Mouse (Mus musculus) limb, embryonic 10.5 days (tissue): ENCODE measurements around the gene Wwc2. TPM values are rescaled to one million over a fixed set of nuclear protein-coding genes. Genes with fewer than 3 reads are reported as not detected.

Experiments
- DNase-seq: peaks from one replicate; pipeline ENCODE4 v3.0.0-alpha.2; 2017; ENCODE audit warnings: low spot score
- H3K27ac ChIP-seq: fragments of 300-500 bp; sonication (generic); 2 replicates; pipeline ENCODE4 v1.5.1; 2016; ENCODE audit warnings: mild to moderate bottlenecking
- H3K27me3 ChIP-seq: fragments of 300-500 bp; sonication (generic); 2 replicates; pipeline ENCODE4 v1.6.1; 2016; ENCODE audit warnings: low read depth, mild to moderate bottlenecking; ENCODE audit not compliant: poor library complexity, severe bottlenecking
- H3K36me3 ChIP-seq: fragments of 300-500 bp; sonication (generic); 2 replicates; pipeline ENCODE4 v1.6.1; 2016; ENCODE audit warnings: mild to moderate bottlenecking, moderate library complexity
- H3K4me1 ChIP-seq: fragments of 300-500 bp; sonication (generic); 2 replicates; pipeline ENCODE4 v1.6.1; 2016
- H3K4me3 ChIP-seq: fragments of 300-500 bp; sonication (generic); 2 replicates; pipeline ENCODE4 v1.5.1; 2016; ENCODE audit warnings: mild to moderate bottlenecking, moderate library complexity
- H3K9me3 ChIP-seq: fragments of 300-500 bp; sonication (generic); replicated peaks from 2 replicates; pipeline ENCODE4 v1.6.1; 2016; ENCODE audit warnings: mild to moderate bottlenecking
- WGBS: fragments of 180-500 bp; shearing (Covaris S2); methylation state at CpG from one replicate; pipeline ENCODE4 v1.1.7; 2016; 5-methylcytosine and 5-hydroxymethylcytosine counted together
- polyA plus RNA-seq: library from polyadenylated mRNA; unstranded; fragments of >200 nt; fragmentation: Nextera tagmentation; extraction: Ambion mirVana; gene quantifications from 2 replicates; pipeline ENCODE4 v1.2.1, GENCODE M21; 2016

Gene Wwc2
- polyA plus RNA-seq, 1 experiment from 2014 or later, result 11.7 TPM

DNA sequence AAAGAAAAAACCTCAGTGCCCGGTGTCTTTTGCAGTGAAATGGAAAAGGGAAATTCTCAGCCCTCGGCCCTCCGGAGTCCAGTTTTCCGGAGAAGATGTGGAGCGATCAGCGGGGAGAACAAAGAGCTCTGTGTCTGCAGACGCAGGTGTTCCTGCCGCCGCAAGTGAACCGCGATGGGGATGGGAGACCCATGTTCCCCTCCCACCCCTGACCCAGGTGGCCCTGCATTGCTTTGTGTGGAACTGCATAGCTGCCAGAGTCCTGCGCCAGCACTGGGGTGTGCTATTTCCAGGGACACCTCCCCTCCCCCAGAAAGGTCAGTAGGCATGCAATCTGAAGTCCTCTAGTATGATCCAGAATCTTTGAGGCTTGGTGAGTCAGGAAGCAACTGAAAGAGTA lies 179.5 kb downstream of the Wwc2 start:
- Histone ChIP-seq H3K9me3 (no peaks in the 10 kb centered on the region), H3K36me3 (no peaks in the 10 kb centered on the region), H3K4me1 (peaks cover 9% of the 10 kb centered on the region), H3K27ac (peak overlapping the region; percentile 1; the same call in 1 of the 2 replicates), H3K4me3 (no peak overlapping the region), H3K27me3 (no peaks in the 10 kb centered on the region)
- 87% methylated on average over 12 of the region's 12 CpGs for WGBS
- DNase-seq, result no peak

DNA sequence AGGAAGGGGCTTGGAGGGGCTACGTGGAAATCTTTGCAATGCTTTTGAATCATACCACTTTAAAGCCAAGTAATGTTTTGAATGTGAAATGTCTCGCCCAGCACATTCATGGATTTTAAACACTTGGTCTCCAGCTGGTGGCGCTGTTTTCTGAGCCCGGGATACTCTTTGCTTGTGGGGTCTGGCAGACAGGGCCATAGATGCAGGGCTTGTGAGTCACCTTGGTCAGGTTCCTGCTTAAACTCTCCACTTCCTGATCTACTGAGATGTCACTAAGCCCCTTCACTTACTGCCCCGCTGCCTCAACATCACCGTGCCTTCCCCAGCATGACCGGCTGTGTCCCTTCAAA lies 180.1 kb downstream of the Wwc2 start:
- WGBS, result 80% methylated on average over 7 of the region's 7 CpGs

DNA sequence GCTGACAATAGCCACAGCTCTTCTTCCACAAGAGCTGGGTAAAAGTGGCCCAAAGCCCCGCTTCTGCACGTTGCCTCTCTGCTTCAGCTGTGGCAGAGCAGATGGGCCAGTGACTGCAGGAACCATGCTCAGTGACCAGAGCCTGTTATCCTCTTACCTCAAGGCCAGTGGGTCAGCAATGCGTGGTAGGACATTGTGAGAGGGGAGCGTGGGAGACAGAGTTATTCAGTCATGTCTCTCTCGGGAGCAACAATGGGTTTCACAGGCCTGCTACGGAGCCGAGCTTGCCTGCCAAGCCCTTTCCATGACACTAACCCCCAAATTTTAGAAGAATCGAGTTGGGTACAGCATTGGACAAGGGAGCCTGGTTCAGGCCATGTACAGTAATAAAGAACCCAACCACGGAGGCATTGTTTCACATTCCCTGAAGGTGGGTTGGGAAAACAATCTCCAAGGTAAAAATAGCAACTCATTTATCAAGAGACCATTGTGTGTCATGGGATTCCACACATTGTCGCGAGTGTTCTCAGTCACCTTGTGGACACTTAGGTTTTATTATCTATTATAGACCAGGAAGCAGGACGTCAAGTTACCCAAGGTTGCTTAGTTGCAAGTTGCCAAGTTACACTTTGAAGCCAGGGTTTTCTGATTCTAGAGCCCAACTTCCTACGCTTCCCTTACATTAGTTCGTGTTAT lies 180.6 kb downstream of the Wwc2 start:
- no peak overlapping the region for H3K27ac ChIP-seq
- 86% methylated on average over 14 of the region's 14 CpGs for WGBS
- H3K4me1 ChIP-seq, result peaks cover 9% of the 10 kb centered on the region
- no peak for DNase-seq
- H3K4me3 ChIP-seq, result no peak overlapping the region
- H3K36me3 ChIP-seq, result no peaks in the 10 kb centered on the region
- no peaks in the 10 kb centered on the region for H3K27me3 ChIP-seq
- H3K9me3 ChIP-seq, result no peaks in the 10 kb centered on the region

More for the DNA sequence above, 180.1 kb downstream of the Wwc2 start:
- Histone ChIP-seq H3K4me3 (no peak overlapping the region), H3K27ac (peak overlapping the region; percentile 1; the same call in 1 of the 2 replicates), H3K9me3 (no peaks in the 10 kb centered on the region), H3K4me1 (peaks cover 9% of the 10 kb centered on the region), H3K36me3 (no peaks in the 10 kb centered on the region), H3K27me3 (no peaks in the 10 kb centered on the region)
- no peak for DNase-seq

- Histone ChIP-seq H3K27ac (no peak overlapping the region), H3K4me1 (peaks cover 9% of the 10 kb centered on the region), H3K4me3 (no peak overlapping the region), H3K9me3 (no peaks in the 10 kb centered on the region), H3K27me3 (no peaks in the 10 kb centered on the region), H3K36me3 (no peaks in the 10 kb centered on the region)
- WGBS, result 91% methylated on average over 1 of the region's 1 CpGs
- no peak for DNase-seq
Measured at GRCm38 (mm10) chr8:47804262-47804661, 186.5 kb downstream of the Wwc2 start.

- Histone ChIP-seq H3K4me3 (no peak overlapping the region), H3K9me3 (no peaks in the 10 kb centered on the region), H3K27me3 (no peaks in the 10 kb centered on the region), H3K36me3 (no peaks in the 10 kb centered on the region), H3K4me1 (peaks cover 9% of the 10 kb centered on the region), H3K27ac (no peak overlapping the region)
- no peak for DNase-seq
- 87% methylated on average over 2 of the region's 2 CpGs for WGBS
Measured at GRCm38 (mm10) chr8:47802349-47802748, 188.4 kb downstream of the Wwc2 start.

GRCm38 (mm10) chr8:47799438-47799837 lies 191.3 kb downstream of the Wwc2 start:
- no peaks in the 10 kb centered on the region for H3K9me3 ChIP-seq
- H3K4me1 ChIP-seq, result no peaks in the 10 kb centered on the region
- no peaks in the 10 kb centered on the region for H3K36me3 ChIP-seq
- 90% methylated on average over 6 of the region's 6 CpGs for WGBS
- no peak overlapping the region for H3K27ac ChIP-seq
- no peaks in the 10 kb centered on the region for H3K27me3 ChIP-seq
- H3K4me3 ChIP-seq, result no peak overlapping the region
- DNase-seq, result no peak

DNA sequence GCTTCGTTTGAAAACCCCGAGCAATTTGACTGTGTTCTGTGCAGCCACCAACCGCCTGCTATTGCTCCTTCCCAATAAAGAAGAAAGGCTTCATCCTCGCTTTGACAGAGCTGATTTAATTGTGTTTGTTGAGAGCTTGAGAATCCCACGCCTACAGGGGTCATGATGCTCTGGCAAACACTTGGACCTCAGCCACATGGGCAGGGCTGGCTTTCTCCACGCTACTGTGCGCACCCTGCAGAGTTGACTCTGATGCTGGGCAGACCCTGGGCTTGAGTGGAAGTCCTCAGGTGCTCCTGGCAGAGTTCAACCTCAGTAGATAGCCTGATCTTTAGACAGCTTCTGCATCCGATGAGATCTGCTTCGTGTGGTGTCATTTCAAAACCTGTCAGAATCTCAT lies 198.7 kb downstream of the Wwc2 start:
- Histone ChIP-seq H3K36me3 (no peaks in the 10 kb centered on the region), H3K27ac (no peak overlapping the region), H3K4me3 (no peak overlapping the region), H3K9me3 (no peaks in the 10 kb centered on the region), H3K27me3 (no peaks in the 10 kb centered on the region), H3K4me1 (peaks cover 16% of the 10 kb centered on the region)
- 75% methylated on average over 9 of the region's 9 CpGs for WGBS
- DNase-seq, result no peak

GRCm38 (mm10) chr8:47787705-47788104 lies 203.0 kb downstream of the Wwc2 start:
- no peak overlapping the region for H3K4me3 ChIP-seq
- peaks cover 16% of the 10 kb centered on the region for H3K4me1 ChIP-seq
- WGBS, result 59% methylated on average over 10 of the region's 10 CpGs
- H3K36me3 ChIP-seq, result no peaks in the 10 kb centered on the region
- H3K27me3 ChIP-seq, result no peaks in the 10 kb centered on the region
- H3K27ac ChIP-seq, result peak overlapping the region; percentile 61
- DNase-seq, result no peak
- no peaks in the 10 kb centered on the region for H3K9me3 ChIP-seq

- DNase-seq, result no peak
- H3K9me3 ChIP-seq, result no peaks in the 10 kb centered on the region
- WGBS, result 94% methylated on average over 15 of the region's 15 CpGs
- H3K27ac ChIP-seq, result no peak overlapping the region
- no peaks in the 10 kb centered on the region for H3K27me3 ChIP-seq
- H3K4me3 ChIP-seq, result no peak overlapping the region
- H3K36me3 ChIP-seq, result no peaks in the 10 kb centered on the region
- H3K4me1 ChIP-seq, result peaks cover 12% of the 10 kb centered on the region
Measured at GRCm38 (mm10) chr8:47786323-47786722, 204.4 kb downstream of the Wwc2 start.

GRCm38 (mm10) chr8:47784436-47784835 lies 206.3 kb downstream of the Wwc2 start:
- DNase-seq, result no peak
- 78% methylated on average over 7 of the region's 7 CpGs for WGBS
- Histone ChIP-seq H3K9me3 (no peaks in the 10 kb centered on the region), H3K36me3 (no peaks in the 10 kb centered on the region), H3K27me3 (no peaks in the 10 kb centered on the region), H3K27ac (no peak overlapping the region), H3K4me1 (peaks cover 12% of the 10 kb centered on the region), H3K4me3 (no peak overlapping the region)

DNA sequence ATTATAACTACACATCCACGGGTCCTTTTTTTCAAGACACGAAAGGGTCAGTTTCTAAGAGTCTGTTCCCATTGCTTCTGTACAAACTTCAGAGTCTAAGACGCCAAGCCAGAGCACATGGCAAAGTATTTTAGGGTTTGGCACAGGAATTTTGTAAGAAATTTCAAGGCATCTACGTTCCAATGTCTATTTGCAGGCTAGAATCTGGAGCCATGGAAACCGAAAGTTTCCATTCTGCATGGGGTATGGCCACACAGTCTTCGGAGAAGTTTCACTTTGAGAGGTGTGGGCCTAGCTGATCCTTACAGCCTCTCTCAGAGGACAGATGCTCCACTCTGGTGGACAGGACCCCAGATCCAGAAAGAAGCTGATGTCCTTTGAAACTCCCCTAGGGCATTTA lies 206.8 kb downstream of the Wwc2 start:
- Histone ChIP-seq H3K4me1 (peaks cover 12% of the 10 kb centered on the region), H3K27me3 (no peaks in the 10 kb centered on the region), H3K9me3 (no peaks in the 10 kb centered on the region), H3K36me3 (no peaks in the 10 kb centered on the region), H3K4me3 (no peak overlapping the region), H3K27ac (no peak overlapping the region)
- no peak for DNase-seq
- WGBS, result 93% methylated on average over 6 of the region's 6 CpGs

DNA sequence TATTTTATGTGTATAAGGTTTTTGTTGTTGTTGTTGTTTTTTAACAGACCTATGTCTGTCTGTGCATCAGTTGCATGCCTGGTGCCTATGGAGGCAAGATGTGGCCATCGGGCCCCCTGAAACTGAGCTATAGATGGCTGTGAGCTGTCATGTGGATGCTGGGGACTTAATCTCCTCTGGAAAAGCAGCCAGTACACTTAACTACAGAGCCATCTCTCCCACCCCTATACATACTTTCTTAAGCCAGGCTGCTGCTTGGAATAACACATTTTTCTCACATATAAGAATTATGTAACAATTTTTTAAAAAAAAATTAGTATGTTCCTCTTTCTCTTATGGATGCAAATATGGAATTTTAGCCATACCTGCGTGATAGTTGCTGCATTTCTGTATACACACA lies 207.2 kb downstream of the Wwc2 start:
- H3K36me3 ChIP-seq, result no peaks in the 10 kb centered on the region
- H3K4me3 ChIP-seq, result no peak overlapping the region
- H3K27me3 ChIP-seq, result no peaks in the 10 kb centered on the region
- peaks cover 12% of the 10 kb centered on the region for H3K4me1 ChIP-seq
- DNase-seq, result no peak
- no peak overlapping the region for H3K27ac ChIP-seq
- no peaks in the 10 kb centered on the region for H3K9me3 ChIP-seq
- WGBS, result 97% methylated on average over 2 of the region's 2 CpGs

DNA sequence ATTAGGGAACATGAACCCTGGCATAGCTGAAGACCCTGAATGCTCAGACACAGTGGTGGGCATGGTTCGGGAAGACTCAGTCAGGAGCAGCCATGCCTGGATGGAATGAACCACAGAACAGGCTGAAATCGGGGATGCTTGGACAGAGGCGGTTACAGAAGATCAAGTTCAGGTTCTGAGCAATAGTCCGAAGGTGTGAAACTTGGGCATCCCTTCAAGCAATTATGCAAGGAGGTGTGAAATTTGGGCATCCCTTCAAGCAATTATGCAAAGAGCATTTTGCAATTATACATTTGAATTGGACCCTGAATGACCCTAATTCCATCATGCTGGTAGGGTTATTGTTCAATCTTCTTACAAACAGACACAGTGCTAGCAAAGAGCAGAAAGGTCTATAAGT lies 208.8 kb downstream of the Wwc2 start:
- DNase-seq, result no peak
- Histone ChIP-seq H3K4me3 (no peak overlapping the region), H3K27ac (no peak overlapping the region), H3K36me3 (no peaks in the 10 kb centered on the region), H3K4me1 (0 out of 2 replicates have a peak, but pooled peaks cover 5% of the 10 kb centered on the region), H3K27me3 (no peaks in the 10 kb centered on the region), H3K9me3 (no peaks in the 10 kb centered on the region)
- WGBS, result 89% methylated on average over 4 of the region's 4 CpGs

GRCm38 (mm10) chr8:47779589-47779988 lies 211.1 kb downstream of the Wwc2 start:
- no peak overlapping the region for H3K4me3 ChIP-seq
- 82% methylated on average over 6 of the region's 6 CpGs for WGBS

More at GRCm38 (mm10) chr8:47779589-47779988, 211.1 kb downstream of the Wwc2 start:
- H3K27ac ChIP-seq, result no peak overlapping the region
- H3K9me3 ChIP-seq, result no peaks in the 10 kb centered on the region
- DNase-seq, result no peak
- H3K4me1 ChIP-seq, result 0 out of 2 replicates have a peak, but pooled peaks cover 5% of the 10 kb centered on the region
- H3K36me3 ChIP-seq, result no peaks in the 10 kb centered on the region
- no peaks in the 10 kb centered on the region for H3K27me3 ChIP-seq
